Mouse (Mus musculus) T-helper 1 cell (primary cell): ENCODE results near the gene Rtn4.

Experiments
- in situ Hi-C: fragments of 300-600 bp; cut with MboI, MseI; formaldehyde crosslinking; loops from one replicate; pipeline ENCODE4 v1.15.1; 2025; ENCODE audit warnings: high pct_unique_total_duplicates

Rtn4 gene

DNA sequence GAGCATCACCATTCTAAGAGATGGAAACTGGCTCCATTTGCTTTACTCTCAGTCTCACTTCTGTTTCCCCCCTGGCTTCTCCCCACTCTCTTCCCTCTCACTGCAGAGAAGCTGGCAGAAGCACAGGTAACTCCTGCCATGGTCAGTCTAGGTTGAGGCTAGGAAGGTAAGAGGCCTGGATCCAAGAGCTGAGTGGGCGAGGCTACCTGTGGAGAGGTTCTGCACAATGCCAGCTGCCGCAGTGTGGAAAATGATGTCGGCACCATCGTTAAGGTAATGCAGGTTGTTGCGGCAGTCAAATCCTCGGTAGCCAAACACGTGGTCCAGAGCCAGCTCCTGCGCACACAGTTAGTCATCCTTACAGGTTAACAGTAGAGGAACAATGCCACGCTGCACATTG is 68.6 kb downstream of the Rtn4 start:
- in situ Hi-C loops = no loop called here

DNA sequence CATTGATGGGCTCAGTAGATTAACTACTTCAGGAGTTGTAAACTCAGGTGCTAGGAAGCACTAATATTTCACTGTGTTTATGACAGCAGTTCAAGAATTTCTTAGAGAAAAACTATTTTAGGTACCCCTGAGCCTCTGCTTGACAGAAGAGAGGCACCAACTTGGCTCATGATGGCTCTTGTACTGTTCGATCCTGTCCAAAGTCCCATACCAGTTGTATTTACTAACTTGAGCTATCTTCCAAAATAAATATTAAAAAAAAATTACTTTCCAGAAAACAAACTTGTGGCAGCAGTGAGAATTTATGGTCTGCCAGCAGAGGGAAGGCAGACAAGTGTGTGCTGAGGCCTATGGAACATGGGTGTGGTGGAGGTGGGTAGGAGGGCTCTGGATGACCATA is 70.0 kb downstream of the Rtn4 start:
- in situ Hi-C loops = no loop called here

DNA sequence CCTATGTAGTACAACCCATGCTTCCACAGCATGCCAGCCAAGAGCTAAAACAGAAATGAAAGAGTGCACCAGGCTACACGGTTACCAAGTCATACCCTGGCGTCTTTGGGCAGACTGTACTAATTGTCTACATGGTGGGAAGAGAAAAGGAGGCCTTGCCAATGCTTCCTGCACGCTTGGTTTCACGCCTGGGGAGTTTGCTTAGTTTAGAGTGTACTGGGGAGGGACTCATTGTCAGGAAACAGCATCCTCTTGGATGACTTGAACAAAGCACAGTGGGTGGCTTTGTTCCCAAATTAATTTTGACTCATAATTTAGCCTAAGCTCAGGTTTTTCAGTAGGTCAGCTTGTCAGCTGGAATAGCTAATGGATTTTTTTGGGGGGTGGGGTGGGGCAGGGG is 72.3 kb downstream of the Rtn4 start:
- in situ Hi-C loops = no loop called here

DNA sequence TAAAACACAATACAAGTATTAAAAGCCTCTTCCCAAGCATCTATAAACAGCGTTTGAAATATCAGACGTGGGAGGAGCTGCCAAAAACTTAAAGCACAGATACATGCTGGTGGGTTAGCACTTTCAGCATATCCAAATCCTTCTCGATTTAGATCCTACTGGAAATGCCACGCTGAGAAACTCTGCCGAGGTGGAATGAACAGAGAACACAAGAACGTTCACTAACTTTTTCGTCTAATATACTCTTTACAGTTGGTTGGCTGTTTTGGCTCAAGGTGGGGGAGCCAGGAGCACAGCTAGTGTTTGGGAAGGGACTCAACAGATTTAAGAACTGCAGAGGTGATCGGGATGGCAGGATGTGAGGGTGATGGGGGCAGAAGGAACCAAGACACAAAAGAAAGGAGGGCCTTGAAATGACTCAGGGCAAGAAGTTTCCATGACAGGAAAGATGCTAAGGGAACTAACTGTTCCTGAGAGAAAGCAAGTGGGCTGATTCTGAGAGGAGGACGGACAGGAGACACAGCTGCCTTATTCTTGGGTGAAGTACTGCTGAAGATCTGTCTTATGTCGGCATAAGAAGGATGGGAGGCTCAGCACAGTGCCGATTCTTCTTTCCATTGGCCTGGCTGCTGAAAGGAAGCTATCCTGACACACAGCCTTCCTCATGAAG is 73.7 kb downstream of the Rtn4 start:
- in situ Hi-C loops = no loop called here

DNA sequence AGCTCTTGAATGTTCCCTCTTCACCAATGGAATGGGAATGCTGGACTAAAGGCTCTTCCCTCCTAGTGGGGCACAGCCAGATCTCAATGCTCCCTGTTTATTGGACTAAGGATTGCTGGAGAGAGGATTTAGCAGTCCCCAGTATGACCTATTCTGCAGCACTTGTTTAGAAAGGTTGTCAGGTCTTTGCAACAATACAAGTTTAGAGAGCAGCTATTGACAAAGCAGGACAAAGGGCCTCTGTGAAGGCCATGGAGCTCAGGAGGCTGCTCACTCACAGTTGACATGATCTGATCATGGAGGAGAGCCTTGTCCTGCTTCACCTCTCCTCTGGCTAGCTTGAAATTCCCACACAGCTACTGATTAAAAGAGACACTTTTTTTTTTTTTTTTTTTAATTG is 75.8 kb downstream of the Rtn4 start:
- in situ Hi-C loops = no loop called here

DNA sequence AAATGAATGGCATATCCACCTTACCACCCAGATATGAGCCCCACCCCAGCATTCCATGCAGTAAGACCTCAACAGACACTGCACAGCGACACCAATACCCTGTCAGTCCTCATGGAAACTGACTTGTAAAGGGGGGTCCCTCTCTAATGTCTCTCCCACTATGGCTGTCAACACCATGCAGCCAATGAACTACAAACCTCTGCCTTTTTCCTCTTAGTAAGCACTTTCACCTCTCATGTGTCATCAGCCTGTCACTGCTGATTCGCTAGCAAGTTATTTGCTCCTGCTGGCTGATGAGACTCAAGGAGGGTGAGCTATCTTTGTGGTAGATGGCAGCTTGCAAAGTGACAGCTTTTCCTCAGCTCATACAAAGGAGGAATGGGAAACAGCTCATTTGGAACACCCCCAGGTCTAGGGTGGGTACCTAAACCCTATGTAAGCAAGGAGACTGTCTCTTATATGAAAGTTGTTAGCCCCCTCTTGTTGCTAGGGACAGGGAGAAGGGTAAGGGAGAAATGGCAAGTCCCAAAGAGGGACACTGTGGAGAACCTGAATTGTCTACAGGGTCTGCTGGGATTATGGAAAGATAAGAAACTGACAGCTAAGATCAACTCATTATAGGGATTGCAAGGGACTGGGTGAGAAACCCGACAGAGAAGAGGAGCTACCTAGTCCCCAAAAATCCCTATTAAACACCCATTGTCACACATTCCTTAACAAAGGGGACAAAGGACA is 78.1 kb downstream of the Rtn4 start:
- in situ Hi-C loops = no loop called here

DNA sequence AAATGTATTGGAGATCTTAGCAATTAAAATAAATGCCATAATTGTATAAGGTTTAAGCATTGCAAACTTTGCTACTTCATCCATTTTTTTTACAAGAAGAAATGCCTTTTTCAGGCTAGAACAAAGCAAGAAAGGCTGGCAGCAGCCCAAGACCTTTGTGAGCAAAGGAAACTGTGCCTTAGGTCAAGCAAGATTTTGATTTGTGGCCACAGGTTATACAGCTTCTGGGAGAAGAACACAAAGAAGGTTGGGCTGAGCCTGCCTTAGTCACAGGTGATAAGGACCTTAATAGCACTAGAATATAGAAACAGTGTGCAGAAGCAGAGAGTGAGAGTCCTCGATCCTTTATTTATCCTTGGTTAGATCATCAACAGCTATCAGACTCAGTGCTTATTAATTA is 79.5 kb downstream of the Rtn4 start:
- in situ Hi-C loops = no loop called here

DNA sequence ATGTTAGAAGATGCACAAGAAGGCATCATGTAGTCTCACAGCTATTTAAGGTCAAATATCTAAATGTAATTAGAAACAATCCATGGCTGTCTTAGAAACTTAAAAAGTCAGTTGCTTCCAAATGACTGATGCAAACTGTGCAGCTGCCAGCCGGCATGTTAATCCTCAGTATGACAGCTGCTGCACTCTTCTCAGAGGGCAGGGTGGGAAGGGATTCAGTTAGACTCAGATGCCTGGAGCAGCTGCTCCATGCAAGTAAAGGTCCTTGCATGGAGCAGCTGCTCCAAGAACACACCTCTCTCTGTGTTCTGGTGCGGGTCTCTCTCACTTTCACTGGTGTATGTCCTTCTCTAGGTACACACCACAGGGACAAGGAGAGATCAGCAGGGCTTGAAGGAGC is 81.5 kb downstream of the Rtn4 start:
- in situ Hi-C loops = no loop called here

DNA sequence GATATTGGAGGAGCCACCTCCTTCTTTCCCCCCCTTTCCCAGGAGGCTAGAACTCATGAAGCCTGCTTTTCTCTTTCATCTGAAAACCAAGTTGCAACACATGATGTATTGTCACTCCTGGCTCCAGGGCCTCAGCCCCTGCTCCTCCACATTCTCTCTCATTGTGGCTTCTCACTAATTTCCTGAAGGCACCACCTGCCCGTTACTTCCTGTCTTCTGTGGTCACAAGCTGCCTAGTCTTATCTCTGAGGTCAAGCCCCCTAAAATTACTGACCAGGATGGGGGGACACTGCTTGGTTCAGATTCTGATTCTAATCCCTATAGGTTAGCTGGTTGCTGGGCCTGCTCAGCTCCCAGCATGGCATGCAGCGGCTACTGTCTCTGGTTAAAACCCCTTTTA is 82.0 kb downstream of the Rtn4 start:
- in situ Hi-C loops = no loop called here

DNA sequence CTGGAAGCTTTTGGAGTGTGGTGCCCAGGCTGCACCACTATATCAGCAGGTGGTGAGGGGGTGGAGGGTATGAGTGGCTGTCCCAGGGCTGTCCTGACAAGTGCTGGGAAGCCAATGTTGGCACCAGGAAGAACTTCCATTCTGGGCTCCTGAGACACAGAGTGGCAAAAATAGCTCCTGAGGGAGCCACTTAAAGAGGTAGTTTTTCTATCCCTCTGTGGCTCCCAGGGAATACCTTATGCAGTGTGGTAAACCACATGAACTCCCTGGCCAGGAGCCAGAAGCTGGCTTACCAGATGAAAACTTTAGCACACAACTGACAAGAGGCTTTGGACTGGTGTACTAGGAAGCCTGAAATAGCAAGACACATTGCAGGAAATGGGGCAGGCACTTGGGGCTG is 85.2 kb downstream of the Rtn4 start:
- in situ Hi-C loops = no loop called here

DNA sequence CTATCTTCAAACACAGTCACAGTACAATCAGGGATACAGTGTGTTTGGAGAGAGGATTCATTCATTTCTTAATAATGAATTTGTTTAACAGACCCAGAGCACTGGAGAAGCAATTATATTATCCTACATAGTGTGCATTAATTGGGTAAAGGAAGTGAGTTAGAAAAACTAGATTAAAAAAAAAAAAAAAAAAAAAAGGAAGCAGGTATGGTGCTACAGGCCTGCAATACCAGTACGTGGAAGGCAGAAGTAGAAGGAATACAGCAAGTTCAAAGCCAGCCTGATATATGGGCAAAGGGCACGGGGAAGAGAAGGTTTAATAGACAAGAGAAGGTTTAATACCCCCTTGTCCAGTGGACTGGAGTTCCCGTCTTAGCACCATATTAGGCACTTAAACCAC is 86.2 kb downstream of the Rtn4 start:
- in situ Hi-C loops = no loop called here

DNA sequence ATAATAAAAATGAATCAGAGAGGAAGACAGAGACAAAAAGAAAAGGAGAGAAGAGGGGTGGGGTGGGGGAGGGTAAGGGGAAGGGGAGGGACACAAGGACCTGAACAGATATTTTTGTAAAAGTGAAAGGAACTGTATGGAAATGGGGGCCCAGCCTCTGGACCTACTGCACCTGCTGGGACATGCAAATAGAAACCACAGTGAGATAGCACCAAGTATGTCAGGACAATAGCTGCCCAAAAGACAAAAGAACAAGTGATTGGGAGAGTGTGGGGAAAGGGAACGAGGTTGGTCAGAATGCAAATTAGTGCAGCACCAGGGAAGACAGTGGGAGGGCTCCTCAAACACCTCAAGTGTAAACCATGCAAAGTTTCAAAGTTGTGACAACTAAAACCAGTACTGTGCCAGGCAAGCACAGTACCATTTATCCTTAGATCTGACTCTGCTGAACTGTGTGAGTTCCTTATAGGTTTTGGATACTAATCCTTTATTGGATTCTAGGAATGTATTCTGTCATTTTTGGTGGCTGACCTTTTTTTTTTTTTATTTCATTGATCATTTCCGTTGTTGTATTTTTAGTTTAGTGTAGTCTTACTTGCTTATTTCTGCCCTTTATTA is 86.8 kb downstream of the Rtn4 start:
- in situ Hi-C loops = no loop called here

DNA sequence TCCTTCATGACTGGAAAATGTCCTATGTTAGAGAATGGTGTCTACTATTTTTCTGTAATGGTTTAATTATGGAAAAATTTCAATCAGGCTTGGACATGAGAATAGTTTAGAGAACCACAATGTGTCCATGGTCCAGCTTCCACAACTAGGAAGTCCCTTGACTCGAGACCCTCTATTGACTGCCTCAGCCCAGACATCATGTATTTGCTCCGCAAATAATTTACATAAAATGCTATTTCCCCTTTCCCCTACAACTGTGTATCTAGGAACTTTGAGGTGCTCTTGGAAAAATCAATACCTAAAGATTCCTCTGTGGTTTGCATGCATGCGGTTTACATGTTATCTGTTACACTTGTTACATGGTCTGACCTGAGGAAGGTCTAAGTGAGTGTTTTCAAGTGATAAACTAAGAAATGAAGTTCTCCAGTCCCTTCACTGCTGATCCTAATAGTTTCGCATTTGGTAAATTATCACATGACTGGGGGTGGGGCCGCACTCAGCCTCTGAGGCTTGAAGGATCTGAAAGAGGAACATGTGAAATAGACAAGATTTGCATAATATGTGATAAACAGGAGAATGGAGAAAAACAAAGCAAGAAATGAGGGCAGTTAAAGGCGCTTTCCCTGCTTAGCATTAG is 94.0 kb downstream of the Rtn4 start:
- in situ Hi-C loops = no loop called here

DNA sequence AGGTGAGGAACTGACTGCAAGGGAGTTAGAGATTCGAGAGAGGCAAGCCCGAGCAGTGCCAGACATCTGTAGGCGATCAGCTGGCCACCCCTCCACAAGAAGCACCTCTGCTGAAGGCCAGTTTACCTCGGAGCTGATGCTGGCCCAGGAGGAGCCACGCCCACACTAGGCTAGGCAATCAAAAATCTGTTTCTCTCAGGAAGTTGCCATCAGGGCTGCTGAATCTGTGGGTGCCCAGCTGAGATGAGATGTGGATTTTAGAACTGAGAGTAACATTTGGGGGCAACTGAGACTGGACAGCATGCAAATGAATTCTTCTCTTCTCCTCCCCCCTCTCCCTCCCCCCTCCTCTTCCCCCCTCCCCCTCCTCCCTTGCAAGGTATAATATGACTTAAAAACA is 94.7 kb downstream of the Rtn4 start:
- in situ Hi-C loops = no loop called here

DNA sequence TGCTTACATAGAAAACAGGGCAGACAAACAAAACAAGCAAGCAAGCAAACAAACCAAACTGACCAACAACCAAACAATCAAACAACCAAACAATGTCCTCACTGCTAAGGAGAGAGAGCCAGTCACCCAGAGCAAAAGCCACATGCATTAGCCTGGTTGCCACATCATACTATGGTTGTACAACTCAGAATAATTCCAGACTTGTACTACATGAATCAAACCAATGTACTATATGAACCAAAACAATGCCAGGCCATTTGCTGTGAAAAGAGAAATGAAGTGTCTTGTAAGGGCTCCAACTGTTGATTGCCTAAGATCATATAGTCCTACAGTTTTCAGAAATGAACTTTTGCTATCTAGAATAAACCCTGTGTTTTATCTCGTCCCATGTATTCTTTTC is 95.8 kb downstream of the Rtn4 start:
- in situ Hi-C loops = no loop called here

DNA sequence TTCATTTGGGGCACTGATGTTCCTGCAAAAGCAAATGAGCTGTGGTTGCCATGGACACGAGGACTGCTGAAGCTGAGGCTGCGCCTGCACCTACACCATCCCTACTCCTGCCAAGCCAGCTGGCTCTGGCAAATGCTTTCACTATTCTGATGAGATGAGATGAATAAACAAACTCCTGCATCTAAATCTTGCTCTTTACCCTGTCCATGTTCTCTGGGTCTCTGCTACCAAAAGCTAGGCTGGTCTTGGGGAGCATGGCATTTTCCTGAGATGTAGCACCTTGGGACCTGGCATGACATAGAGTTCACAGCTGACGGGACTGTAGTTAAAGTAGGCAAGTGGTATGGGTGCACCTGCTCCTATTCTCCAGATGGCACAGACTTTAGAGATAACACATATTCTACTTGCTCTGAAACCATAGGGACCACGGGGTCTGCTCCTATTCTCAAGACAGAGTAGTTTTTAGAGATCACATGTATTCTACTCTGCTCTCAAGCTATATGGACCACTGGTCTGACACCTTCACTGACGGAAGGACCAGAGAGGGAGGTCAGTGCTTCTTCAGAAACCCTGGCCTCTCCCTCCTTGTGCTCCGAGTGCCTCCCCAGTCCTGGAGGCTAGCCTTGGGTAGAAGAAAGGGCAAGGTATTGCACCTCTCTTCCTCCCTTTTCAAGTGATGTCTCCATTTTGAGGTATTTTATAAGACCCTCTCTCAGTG is 96.3 kb downstream of the Rtn4 start:
- in situ Hi-C loops = no loop called here

DNA sequence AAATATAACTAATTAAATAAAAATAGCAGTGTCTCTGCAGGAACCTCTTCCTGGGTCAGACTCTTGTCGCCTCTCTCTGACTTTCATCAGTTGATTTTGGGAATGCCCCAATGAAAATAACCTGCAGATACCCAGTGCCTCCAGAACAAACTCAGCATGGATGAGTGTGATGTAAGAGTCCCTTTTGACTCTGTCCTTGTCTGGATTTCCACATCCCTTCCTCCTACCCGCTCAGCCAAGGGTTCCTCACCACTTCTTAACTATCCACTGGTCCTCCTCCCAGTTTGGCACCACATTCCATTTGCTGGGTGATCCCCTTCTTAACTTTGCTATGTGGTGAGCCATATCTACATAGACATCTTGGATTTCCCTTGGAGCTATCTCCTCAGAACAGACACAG is 98.0 kb downstream of the Rtn4 start:
- in situ Hi-C loops = no loop called here
